Mouse (Mus musculus) forebrain, embryonic 14.5 days (tissue): ENCODE results near the gene Actn3. TPM values are rescaled to one million over a fixed set of nuclear protein-coding genes. Genes with fewer than 3 reads are reported as not detected.
"Not testable (repeated sequence)": the region's sequence is repeated elsewhere in the genome, so short reads cannot be mapped to it uniquely, and the experiment has no call there.

ENCODE experiments used
- ATAC-seq: fragments of 200-750 bp; cut with Nextera tagmentation; 2 replicates; pipeline ENCODE4 v1.8.0; 2017; ENCODE audit warnings: mild to moderate bottlenecking, moderate library complexity
- DNase-seq: peaks from one replicate; pipeline ENCODE4 v3.0.0-alpha.2; 2015; ENCODE audit warnings: low spot score
- H3K27ac ChIP-seq: fragments of 300-500 bp; sonication (generic); 2 replicates; pipeline ENCODE4 v1.5.1; 2014; ENCODE audit warnings: low read depth, mild to moderate bottlenecking, control low read depth, low read length, moderate library complexity
- H3K27me3 ChIP-seq: fragments of 300-500 bp; sonication (generic); replicated peaks from 2 replicates; pipeline ENCODE4 v1.6.1; 2014; ENCODE audit warnings: low read length, control low read depth, mixed read lengths; ENCODE audit not compliant: control insufficient read depth, insufficient read depth
- H3K36me3 ChIP-seq: fragments of 300-500 bp; sonication (generic); 2 replicates; pipeline ENCODE4 v1.6.1; 2014; ENCODE audit warnings: low read length, control low read depth; ENCODE audit not compliant: control insufficient read depth, insufficient read depth
- H3K4me1 ChIP-seq: fragments of 300-500 bp; sonication (generic); 2 replicates; pipeline ENCODE4 v1.6.1; 2014; ENCODE audit warnings: antibody characterized with exemption, low read length, control low read depth; ENCODE audit not compliant: control insufficient read depth, insufficient read depth
- H3K4me2 ChIP-seq: fragments of 300-500 bp; sonication (generic); 2 replicates; pipeline ENCODE4 v1.6.1; 2014; ENCODE audit warnings: mild to moderate bottlenecking, control low read depth, low read length
- H3K4me3 ChIP-seq: fragments of 300-500 bp; sonication (generic); 2 replicates; pipeline ENCODE4 v1.5.1; 2014; ENCODE audit warnings: low read depth, low read length, control low read depth
- H3K9ac ChIP-seq: fragments of 300-500 bp; sonication (generic); 2 replicates; pipeline ENCODE4 v1.6.1; 2014; ENCODE audit warnings: mild to moderate bottlenecking, low read length, control low read depth, moderate library complexity
- H3K9me3 ChIP-seq: fragments of 300-500 bp; sonication (generic); replicated peaks from 2 replicates; pipeline ENCODE4 v1.6.1; 2016; ENCODE audit warnings: low read length, control low read depth, mixed read lengths; ENCODE audit not compliant: control insufficient read depth
- WGBS: fragments of 180-500 bp; shearing (Covaris S2); extraction: QIAGEN DNeasy Blood & Tissue Kit; methylation state at CpG from one replicate; pipeline ENCODE4 v1.1.7; 2014; 5-methylcytosine and 5-hydroxymethylcytosine counted together
- polyA plus RNA-seq: library from polyadenylated mRNA; unstranded; fragments of >200 nt; fragmentation: Nextera tagmentation; extraction: Ambion mirVana; gene quantifications from 2 replicates; pipeline ENCODE4 v1.2.1, GENCODE M21; 2014

The Actn3 gene
- polyA plus RNA-seq, 1 experiment from 2014 or later, result 0.88 TPM

DNA sequence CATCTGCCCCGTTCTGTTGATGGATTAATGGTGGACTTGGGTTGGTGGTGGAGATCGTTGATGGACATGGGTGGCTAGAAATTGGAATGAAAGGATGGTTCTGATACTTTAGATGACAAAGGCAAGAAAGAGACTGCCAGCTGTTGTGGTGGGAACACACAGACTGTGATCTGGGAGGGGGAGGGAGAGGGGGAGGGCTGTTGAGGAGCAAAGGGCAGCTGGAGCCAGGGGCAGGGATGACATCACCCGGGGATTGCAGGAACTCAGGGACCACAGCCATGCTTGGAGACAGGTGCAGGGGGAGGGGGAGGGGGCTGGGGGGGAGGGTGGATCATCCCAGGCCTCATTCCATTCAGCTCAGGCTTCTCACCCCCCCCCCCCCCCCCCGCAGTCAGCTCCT lies 1.5 kb downstream of the Actn3 start:
- Histone ChIP-seq H3K4me2 (no peak overlapping the region), H3K27ac (no peak overlapping the region), H3K9ac (no peak overlapping the region), H3K4me3 (no peak overlapping the region), H3K36me3 (no peaks in the 10 kb centered on the region), H3K9me3 (no peaks in the 10 kb centered on the region), H3K27me3 (no peaks in the 10 kb centered on the region), H3K4me1 (peaks cover 7% of the 10 kb centered on the region)
- DNase-seq (no peak), ATAC-seq (no peak)
- WGBS, result 64% methylated on average over 3 of the region's 4 CpGs

DNA sequence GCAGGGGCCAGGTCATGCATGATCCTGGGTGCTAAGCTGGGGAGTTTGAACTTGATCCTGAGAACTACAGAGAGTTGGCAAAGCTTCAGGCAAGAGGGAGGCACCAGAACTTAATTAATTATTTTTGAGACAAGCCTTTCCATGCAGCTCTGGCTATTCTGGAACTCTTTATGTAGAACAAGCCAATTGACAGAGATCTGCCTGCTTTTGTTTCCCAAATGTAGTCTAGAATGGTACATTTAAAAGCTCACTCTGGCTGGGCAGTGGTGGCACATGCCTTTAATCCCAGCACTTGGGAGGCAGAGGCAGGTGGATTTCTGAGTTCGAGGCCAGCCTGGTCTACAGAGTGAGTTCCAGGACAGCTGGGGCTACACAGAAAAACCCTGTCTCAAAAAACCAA lies 3.1 kb downstream of the Actn3 start:
- H3K4me3 ChIP-seq, H3K27ac ChIP-seq, H3K4me1 ChIP-seq, H3K27me3 ChIP-seq, H3K4me2 ChIP-seq, H3K36me3 ChIP-seq, H3K9ac ChIP-seq, H3K9me3 ChIP-seq, DNase-seq, ATAC-seq: not testable (repeated sequence)
- WGBS, result 100% methylated on average over 1 of the region's 1 CpGs

DNA sequence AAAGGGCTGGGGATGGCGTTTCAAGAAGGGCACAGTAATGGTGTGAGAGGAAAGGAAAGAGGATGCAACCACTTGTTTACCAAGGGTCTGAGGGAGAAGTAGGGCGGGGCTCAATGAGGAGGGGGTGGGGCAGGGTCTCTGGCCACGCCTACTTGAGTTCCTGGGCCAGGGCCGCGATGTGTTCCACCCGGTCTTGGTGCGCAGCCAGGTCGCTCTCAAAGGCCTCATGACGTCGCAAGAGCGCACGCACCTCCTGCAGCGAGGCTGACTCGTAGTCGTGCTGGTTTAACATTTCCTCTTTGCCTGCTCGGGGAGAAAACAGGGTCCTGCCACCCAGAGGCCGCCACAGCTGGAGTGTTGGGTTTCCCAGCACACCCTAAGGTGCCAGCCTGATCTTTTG lies 12.6 kb downstream of the Actn3 start:
- ATAC-seq, result no peak
- Histone ChIP-seq H3K27ac (no peak overlapping the region), H3K4me3 (no peak overlapping the region), H3K9ac (no peak overlapping the region), H3K27me3 (no peaks in the 10 kb centered on the region), H3K36me3 (no peaks in the 10 kb centered on the region), H3K4me2 (peak overlapping the region; percentile 23; the same call in 1 of the 2 replicates), H3K9me3 (no peaks in the 10 kb centered on the region), H3K4me1 (no peaks in the 10 kb centered on the region)
- WGBS, result 3% methylated on average over 17 of the region's 17 CpGs
- DNase-seq, result peak; percentile 46

DNA sequence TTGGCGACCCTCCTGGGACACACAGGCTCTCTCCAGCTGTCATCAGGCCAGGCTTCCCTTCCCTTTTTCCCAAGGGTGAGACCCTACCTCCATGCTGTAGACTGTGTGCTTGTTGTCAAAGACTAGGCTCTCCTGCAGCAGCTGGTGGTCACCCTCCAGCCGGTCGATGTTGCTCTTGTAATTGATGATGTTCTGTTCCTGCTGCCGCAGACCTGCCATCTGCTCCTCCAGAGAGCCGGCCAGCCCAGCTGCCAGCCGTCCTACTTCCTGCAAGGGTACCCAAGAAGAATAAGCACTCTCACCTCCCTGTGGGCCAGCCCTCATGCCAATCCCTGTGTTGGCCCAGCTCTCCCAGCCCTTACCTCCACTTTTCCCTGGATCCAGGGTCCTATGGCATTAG lies 14.7 kb downstream of the Actn3 start:
- Histone ChIP-seq H3K27me3 (no peaks in the 10 kb centered on the region), H3K9ac (no peak overlapping the region), H3K4me2 (no peak overlapping the region), H3K4me3 (no peak overlapping the region), H3K4me1 (no peaks in the 10 kb centered on the region), H3K9me3 (no peaks in the 10 kb centered on the region), H3K27ac (no peak overlapping the region), H3K36me3 (no peaks in the 10 kb centered on the region)
- WGBS, result 75% methylated on average over 6 of the region's 6 CpGs
- ATAC-seq (no peak), DNase-seq (no peak)

DNA sequence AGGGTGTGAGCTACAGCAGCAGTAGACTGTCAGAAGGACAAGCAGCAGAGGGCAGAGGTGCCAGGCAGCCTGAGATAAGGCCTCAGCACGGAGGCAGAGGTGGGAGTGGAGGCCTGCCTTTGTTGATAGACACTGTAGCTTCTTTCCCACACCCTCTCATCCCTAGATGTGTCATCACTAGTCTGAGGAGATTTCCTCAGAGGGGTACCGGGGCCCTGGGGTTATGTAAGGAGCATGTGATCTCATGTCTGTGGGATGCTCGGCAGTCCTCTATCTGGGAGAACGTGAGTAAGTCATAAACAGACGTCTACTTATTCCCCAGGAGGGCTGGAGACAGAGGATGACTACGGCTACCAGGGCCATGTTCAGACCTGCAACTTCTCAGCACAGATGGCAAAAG lies 18.6 kb downstream of the Actn3 start:
- no peak for DNase-seq

DNA sequence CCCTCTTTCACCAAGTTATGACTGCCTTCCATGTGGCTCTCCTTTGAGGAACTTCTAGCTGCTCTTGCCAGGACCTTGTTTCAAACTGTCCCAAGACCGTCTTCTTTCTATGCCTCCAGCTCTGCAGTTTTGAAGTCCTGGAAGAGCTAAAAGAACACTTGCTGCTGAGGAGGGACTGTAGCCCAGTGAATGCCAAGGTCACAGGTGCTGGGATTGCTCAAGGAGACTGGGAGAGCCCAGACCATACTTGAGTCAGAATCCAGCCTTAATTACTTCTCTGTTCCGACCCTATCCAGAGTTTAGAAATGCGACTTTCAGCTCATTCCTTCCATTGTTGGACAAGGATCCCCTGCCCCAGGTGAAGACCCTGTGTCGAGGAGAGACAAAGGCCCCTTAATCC lies 21.8 kb downstream of the Actn3 start:
- no peak for DNase-seq
- 48% methylated on average over 4 of the region's 4 CpGs for WGBS
- ATAC-seq, result no peak

More for the DNA sequence above, 18.6 kb downstream of the Actn3 start:
- H3K27ac ChIP-seq, result no peak overlapping the region
- no peak for ATAC-seq
- no peaks in the 10 kb centered on the region for H3K27me3 ChIP-seq
- H3K4me2 ChIP-seq, result no peak overlapping the region
- H3K9me3 ChIP-seq, result no peaks in the 10 kb centered on the region
- no peak overlapping the region for H3K9ac ChIP-seq
- WGBS, result 83% methylated on average over 6 of the region's 6 CpGs
- H3K4me3 ChIP-seq, result no peak overlapping the region
- H3K4me1 ChIP-seq, result peaks cover 7% of the 10 kb centered on the region
- no peaks in the 10 kb centered on the region for H3K36me3 ChIP-seq

DNA sequence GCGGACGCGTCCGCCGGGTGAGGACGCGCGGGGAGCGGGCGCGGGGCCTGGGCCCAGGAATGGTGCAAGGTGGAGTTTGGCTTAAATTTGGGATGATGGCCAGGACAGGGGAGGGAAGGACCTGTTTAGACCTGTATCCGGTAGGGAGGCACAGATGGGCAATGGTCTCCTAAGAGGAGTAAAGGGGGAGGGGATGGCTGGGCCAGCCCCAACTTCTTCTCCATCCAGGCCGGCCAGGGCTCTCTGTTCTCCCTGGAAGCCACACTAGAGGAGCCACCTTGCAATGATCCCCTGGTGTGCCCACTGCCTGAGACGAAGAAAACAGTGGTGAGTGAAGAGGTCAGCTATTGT lies 22.3 kb downstream of the Actn3 start:
- WGBS, result 1% methylated on average over 14 of the region's 14 CpGs
- H3K9me3 ChIP-seq, result no peaks in the 10 kb centered on the region
- peak overlapping the region; percentile 98 for H3K4me2 ChIP-seq
- peaks cover 7% of the 10 kb centered on the region for H3K4me1 ChIP-seq
- H3K4me3 ChIP-seq, result peak overlapping the region; percentile 57
- H3K9ac ChIP-seq, result peak overlapping the region; percentile 70
- no peaks in the 10 kb centered on the region for H3K36me3 ChIP-seq
- H3K27me3 ChIP-seq, result no peaks in the 10 kb centered on the region
- DNase-seq (no peak), ATAC-seq (peak; percentile 60; the same call in 1 of the 2 replicates)
- H3K27ac ChIP-seq, result no peak overlapping the region

More for the DNA sequence above, 21.8 kb downstream of the Actn3 start:
- H3K27me3 ChIP-seq, result no peaks in the 10 kb centered on the region
- H3K4me3 ChIP-seq, result no peak overlapping the region
- H3K4me2 ChIP-seq, result peak overlapping the region; percentile 98
- no peak overlapping the region for H3K27ac ChIP-seq
- H3K9ac ChIP-seq, result no peak overlapping the region
- no peaks in the 10 kb centered on the region for H3K9me3 ChIP-seq
- H3K36me3 ChIP-seq, result no peaks in the 10 kb centered on the region
- peaks cover 7% of the 10 kb centered on the region for H3K4me1 ChIP-seq

DNA sequence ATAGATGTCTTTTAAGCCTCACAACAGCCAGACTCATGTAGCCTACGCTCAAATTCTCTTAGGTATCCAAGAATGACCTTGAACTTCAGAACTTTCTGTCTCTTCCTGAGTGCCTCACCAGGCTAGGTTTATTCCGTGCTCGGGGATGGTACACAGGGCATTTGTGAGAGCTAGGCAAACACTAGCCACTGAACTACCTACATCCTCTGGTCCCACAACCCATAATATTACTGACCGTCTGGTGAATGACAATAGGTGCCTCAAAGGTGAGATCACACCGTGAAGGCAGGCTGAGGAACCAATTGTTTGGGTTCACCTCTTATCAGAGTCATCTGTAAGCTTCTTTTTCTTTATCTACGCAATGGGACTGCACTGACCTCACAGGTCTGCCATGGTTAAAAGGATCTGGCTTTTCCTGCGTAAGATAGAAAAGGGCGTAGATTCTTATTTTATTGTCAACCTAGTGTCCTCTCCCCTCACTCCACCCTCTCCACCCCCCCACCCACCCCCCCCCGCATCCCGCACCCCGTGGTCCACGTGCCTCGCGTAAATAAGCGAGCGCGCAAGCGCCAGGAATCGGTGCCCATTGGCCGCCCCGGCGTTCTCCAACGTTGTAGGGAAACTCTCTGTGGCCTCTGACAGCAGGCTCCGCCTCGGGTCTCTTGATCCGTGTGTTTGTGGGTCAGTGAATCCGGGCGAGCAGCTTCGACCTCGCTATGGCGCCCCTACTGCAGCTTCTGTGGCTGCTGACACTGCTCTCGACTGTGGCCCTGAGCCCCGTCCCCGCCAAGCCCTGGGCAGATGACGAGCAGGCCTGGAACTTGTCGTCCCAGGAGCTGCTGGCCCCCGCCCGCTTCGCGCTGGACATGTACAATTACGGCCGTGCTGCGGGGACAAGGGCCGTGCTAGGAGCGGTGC lies 22.9 kb downstream of the Actn3 start, which contains the start of gene Ctsf:
TSS of gene Ctsf (plus strand) at position 579 of the 918 bp plus-strand sequence.
- H3K27ac ChIP-seq, result no peak within 1 kb of the TSS
- 5% methylated on average over 45 of the region's 45 CpGs for WGBS
- peak; percentile 87 for DNase-seq

DNA sequence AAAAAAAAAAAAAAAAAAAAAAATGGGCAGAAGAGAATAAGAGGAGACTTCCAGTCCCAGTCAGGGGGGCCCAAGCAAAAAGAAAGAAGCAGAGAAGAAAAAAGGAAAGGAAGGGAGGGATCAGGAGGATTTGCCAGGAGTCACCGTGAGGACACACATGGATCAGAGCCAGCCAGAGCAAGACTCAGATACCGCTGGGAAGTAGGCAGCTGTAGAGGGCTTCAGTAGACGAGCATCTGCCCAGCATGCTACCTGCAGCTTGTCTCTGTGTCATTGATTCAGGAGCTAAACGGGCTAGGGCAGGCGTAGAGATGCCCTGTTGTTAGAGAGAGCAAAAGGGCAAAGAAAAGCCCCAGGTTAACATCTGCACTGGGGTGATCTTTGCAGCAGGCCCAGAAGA lies 27.4 kb downstream of the Actn3 start:
- no peak overlapping the region for H3K4me3 ChIP-seq
- no peak for ATAC-seq
- no peak for DNase-seq
- 42% methylated on average over 5 of the region's 5 CpGs for WGBS
- no peaks in the 10 kb centered on the region for H3K27me3 ChIP-seq
- H3K27ac ChIP-seq, result no peak overlapping the region
- H3K4me2 ChIP-seq, result no peak overlapping the region
- H3K9ac ChIP-seq, result no peak overlapping the region
- H3K4me1 ChIP-seq, result peaks cover 4% of the 10 kb centered on the region; the same call in 1 of the 2 replicates
- no peaks in the 10 kb centered on the region for H3K9me3 ChIP-seq
- no peaks in the 10 kb centered on the region for H3K36me3 ChIP-seq

More for the DNA sequence above, 22.9 kb downstream of the Actn3 start, which contains the start of gene Ctsf:
- H3K9ac ChIP-seq, result peak within 1 kb of the TSS; percentile 70
- peak; percentile 95 for ATAC-seq
- H3K4me2 ChIP-seq, result peak within 1 kb of the TSS; percentile 98
- H3K9me3 ChIP-seq, result no peaks in the 10 kb centered on the region
- no peaks in the 10 kb centered on the region for H3K36me3 ChIP-seq
- no peaks in the 10 kb centered on the region for H3K27me3 ChIP-seq
- H3K4me3 ChIP-seq, result peak within 1 kb of the TSS; percentile 57
- H3K4me1 ChIP-seq, result peaks cover 7% of the 10 kb centered on the region
